Mouse (Mus musculus) cerebellum, adult 2 months (tissue): ENCODE measurements around the gene Gabrr3.

Experiments used
- CTCF ChIP-seq: fragments of 200-500 bp; IDR thresholded peaks from 2 replicates; pipeline ENCODE4 v1.5.1; 2011; ENCODE audit warnings: low read depth, mild to moderate bottlenecking, control low read depth, low read length, moderate library complexity, borderline replicate concordance; ENCODE audit not compliant: insufficient read depth
- POLR2A ChIP-seq: fragments of 200-500 bp; IDR thresholded peaks from 2 replicates; pipeline ENCODE4 v1.6.1; 2011; ENCODE audit warnings: low read length, control low read depth, borderline replicate concordance; ENCODE audit not compliant: insufficient read depth

DNA sequence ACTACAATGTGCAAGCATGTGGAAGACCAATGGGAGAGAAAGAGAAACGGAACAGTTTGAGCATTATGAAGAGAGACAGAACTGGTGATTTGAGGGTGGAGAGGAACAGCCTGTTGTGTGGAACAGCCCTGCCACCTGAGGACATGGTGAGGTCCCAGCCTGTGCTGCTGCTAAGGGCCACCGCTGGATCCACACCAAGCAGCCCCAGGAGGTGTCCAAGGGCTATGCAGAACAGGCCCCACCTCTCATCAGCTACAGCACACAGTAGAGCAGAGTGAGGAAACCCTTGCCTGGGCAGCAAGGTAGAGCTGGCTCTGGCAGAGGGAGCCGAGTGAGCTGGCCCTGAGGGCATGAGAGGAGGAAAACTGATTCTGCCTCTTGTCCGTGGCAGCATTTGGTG lies 5.1 kb upstream of the Gabrr3 start:
- TF ChIP-seq CTCF = no peak
- no peak for TF ChIP-seq POLR2A
